Mouse (Mus musculus) layer of hippocampus, adult 11-12 months (tissue): ENCODE measurements around the gene Atp12a.

Experiments used
- DNase-seq: peaks from one replicate; pipeline ENCODE4 v3.0.0; 2022; ENCODE audit warnings: low spot score

Gene Atp12a

GRCm38 (mm10) chr14:56379336-56379735, 14.5 kb downstream of the Atp12a start:
- no peak for DNase-seq

- no peak for DNase-seq
Measured at GRCm38 (mm10) chr14:56382366-56382765, 17.5 kb downstream of the Atp12a start.

- no peak for DNase-seq
Measured at GRCm38 (mm10) chr14:56390247-56390646, 25.4 kb downstream of the Atp12a start.

GRCm38 (mm10) chr14:56393704-56394312, 28.9 kb downstream of the Atp12a start:
- no peak for DNase-seq

- DNase-seq, result peak; percentile 9
Measured at GRCm38 (mm10) chr14:56398001-56398400, 33.1 kb downstream of the Atp12a start.

GRCm38 (mm10) chr14:56402311-56403071, 37.6 kb downstream of the Atp12a start, which contains the start of gene Rnf17:
Gene Rnf17, plus strand, starts transcription at chr14:56402581.
- no peak for DNase-seq

GRCm38 (mm10) chr14:56403072-56403375, 38.2 kb downstream of the Atp12a start:
- DNase-seq, result no peak
